Comparison of ENCODE assay signal across 15 mouse cellular contexts in the genomic region with DNA sequence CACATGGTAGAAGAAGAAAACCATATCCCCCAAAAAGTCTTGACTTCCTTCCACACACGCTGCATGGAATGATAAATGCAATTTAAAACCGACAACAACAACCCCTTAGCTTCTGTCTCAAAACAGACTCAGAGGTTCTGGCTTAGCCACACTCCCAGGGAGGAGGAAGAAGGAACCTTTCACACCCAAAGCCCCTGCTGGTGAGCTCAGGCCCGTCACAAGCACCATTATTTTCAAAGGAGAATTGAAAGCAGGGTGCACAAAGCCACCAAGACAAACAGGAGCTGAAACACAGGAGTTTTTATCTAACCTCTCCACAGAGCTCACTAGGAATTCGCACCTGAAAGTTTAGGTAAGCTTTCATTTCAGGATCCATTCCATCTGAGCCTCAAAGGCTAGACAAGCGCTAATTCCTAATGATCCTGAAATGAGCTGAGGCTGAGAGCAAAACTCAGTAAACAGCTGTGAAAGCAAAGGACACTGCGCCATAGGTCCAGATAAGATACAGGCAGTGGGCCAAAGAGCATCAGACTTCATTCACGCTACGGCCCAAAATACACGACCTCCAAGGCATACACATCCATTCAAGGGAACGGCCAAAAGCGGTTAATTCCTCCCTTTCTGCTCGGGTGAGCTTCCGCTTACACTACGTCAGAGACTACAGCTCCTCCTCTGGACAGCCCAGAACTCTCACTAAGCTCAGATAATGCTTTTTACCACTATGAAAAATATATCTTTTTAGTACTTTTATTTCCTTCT. TPM values are rescaled to one million over a fixed set of nuclear protein-coding genes. Genes with fewer than 3 reads are reported as not detected.
DNase-seq lines count a peak whose midpoint lies in the region; ATAC-seq and TF ChIP-seq lines count a peak whose summit lies in the region.
"Had no signal": no experiment of that assay in that cellular context is flagged by ENCODE, and none has a peak within 500 bp of the region (broad histone marks: within the 10 kb centered on the region; RNA-seq: fewer than 3 reads in every experiment).

No protein-coding gene starts in this region.

- no peaks in the 10 kb centered on the region for H3K9me3 ChIP-seq in forebrain, embryonic 12.5 days
- H3K9me3 ChIP-seq in forebrain, embryonic 14.5 days (replicated peaks; ENCODE audit: control insufficient read depth, low read length): no peaks in the 10 kb centered on the region
- no peaks in the 10 kb centered on the region; the same call in 1 of the 2 replicates for H3K9me3 ChIP-seq in lung, embryonic 14.5 days (ENCODE audit: low read depth, low read length)
- H3K9me3 ChIP-seq in liver, embryonic 16.5 days (replicated peaks; ENCODE audit: control insufficient read depth, low read length): no peaks in the 10 kb centered on the region
- H3K9me3 ChIP-seq: embryonic facial prominence, embryonic 12.5 days; forebrain, embryonic 15.5 days had no signal

- H3K27me3 ChIP-seq in forebrain, embryonic 12.5 days: no peaks in the 10 kb centered on the region
- no peaks in the 10 kb centered on the region for H3K27me3 ChIP-seq in forebrain, embryonic 14.5 days (replicated peaks; ENCODE audit: control insufficient read depth, insufficient read depth, low read length)
- H3K27me3 ChIP-seq in lung, embryonic 14.5 days (ENCODE audit: insufficient read depth, low read length): no peaks in the 10 kb centered on the region
- H3K27me3 ChIP-seq in liver, embryonic 16.5 days (ENCODE audit: control insufficient read depth, insufficient read depth, low read depth, low read length): no peaks in the 10 kb centered on the region
- H3K27me3 ChIP-seq: embryonic facial prominence, embryonic 12.5 days; forebrain, embryonic 15.5 days had no signal

- peaks cover 5% of the 10 kb centered on the region; the same call in 1 of the 2 replicates for H3K4me1 ChIP-seq in forebrain, embryonic 12.5 days
- H3K4me1 ChIP-seq in forebrain, embryonic 14.5 days (ENCODE audit: control insufficient read depth, insufficient read depth, low read length): no peaks in the 10 kb centered on the region
- H3K4me1 ChIP-seq in lung, embryonic 14.5 days (ENCODE audit: insufficient read depth): no peaks in the 10 kb centered on the region
- H3K4me1 ChIP-seq in lung, adult 2 months (ENCODE audit: control insufficient read depth, insufficient read depth, low read length): no peaks in the 10 kb centered on the region
- H3K4me1 ChIP-seq in liver, embryonic 16.5 days (ENCODE audit: control insufficient read depth, low read depth, low read length): peaks cover 11% of the 10 kb centered on the region
- H3K4me1 ChIP-seq: embryonic facial prominence, embryonic 12.5 days; forebrain, embryonic 15.5 days had no signal

- no peak for TF ChIP-seq POLR2A in lung, adult 2 months (IDR thresholded peaks at IDR 0.05; ENCODE audit: borderline replicate concordance, extremely low read depth, low read depth, low read length)

- H3K4me3 ChIP-seq in forebrain, embryonic 12.5 days (replicated peaks): no peak overlapping the region
- no peak overlapping the region for H3K4me3 ChIP-seq in forebrain, embryonic 14.5 days (ENCODE audit: low read depth, low read length)
- H3K4me3 ChIP-seq in lung, embryonic 14.5 days (ENCODE audit: low read depth, low read length): no peak overlapping the region
- no peak overlapping the region for H3K4me3 ChIP-seq in lung, adult 2 months (replicated peaks; ENCODE audit: extremely low read depth, low read depth, low read length)
- H3K4me3 ChIP-seq in liver, embryonic 16.5 days (ENCODE audit: low read depth, low read length): no peak overlapping the region
- H3K4me3 ChIP-seq: embryonic facial prominence, embryonic 12.5 days; forebrain, embryonic 15.5 days had no signal

- no peak for ATAC-seq in forebrain, embryonic 12.5 days (ENCODE audit: low FRiP score)
- ATAC-seq in forebrain, embryonic 14.5 days: no peak
- peak; percentile 65; the same call in 1 of the 2 replicates for ATAC-seq in lung, embryonic 14.5 days (ENCODE audit: insufficient read depth)
- ATAC-seq in erythroid progenitor cell, adult 5-6 weeks (replicated peaks; ENCODE audit: low FRiP score, poor library complexity, severe bottlenecking): 0 out of 2 replicates have a peak, but pooled peaks have one; percentile 17
- ATAC-seq in liver, embryonic 16.5 days (ENCODE audit: low read depth): peak; percentile 49
- ATAC-seq: forebrain, embryonic 15.5 days had no signal

- TF ChIP-seq CTCF in lung, embryonic 14.5 days (IDR thresholded peaks at IDR 0.05; ENCODE audit: low read depth): peak; percentile 12; the same call in 1 of the 2 replicates
- TF ChIP-seq CTCF in lung, adult 2 months (IDR thresholded peaks at IDR 0.05; ENCODE audit: insufficient read depth, low read length): no peak

- H3K27ac ChIP-seq in forebrain, embryonic 12.5 days: 0 out of 2 replicates have a peak overlapping the region, but pooled peaks have one; percentile 25
- H3K27ac ChIP-seq in forebrain, embryonic 14.5 days (ENCODE audit: low read depth, low read length): no peak overlapping the region
- peak overlapping the region; percentile 27; the same call in 1 of the 2 replicates for H3K27ac ChIP-seq in lung, embryonic 14.5 days (ENCODE audit: low read depth)
- H3K27ac ChIP-seq in liver, embryonic 16.5 days (ENCODE audit: low read length): no peak overlapping the region
- H3K27ac ChIP-seq: embryonic facial prominence, embryonic 12.5 days; forebrain, embryonic 15.5 days; liver, embryonic 14.5 days had no signal

- peaks cover 34% of the 10 kb centered on the region for H3K36me3 ChIP-seq in forebrain, embryonic 12.5 days (replicated peaks)
- peaks cover 27% of the 10 kb centered on the region for H3K36me3 ChIP-seq in forebrain, embryonic 14.5 days (ENCODE audit: control insufficient read depth, insufficient read depth, low read length)
- peaks cover 55% of the 10 kb centered on the region for H3K36me3 ChIP-seq in lung, embryonic 14.5 days (ENCODE audit: insufficient read depth)
- H3K36me3 ChIP-seq in liver, embryonic 16.5 days (ENCODE audit: control insufficient read depth, insufficient read depth): peaks cover 8% of the 10 kb centered on the region

- H3K4me2 ChIP-seq in forebrain, embryonic 12.5 days: no peak overlapping the region
- no peak overlapping the region for H3K4me2 ChIP-seq in forebrain, embryonic 14.5 days (ENCODE audit: low read length)
- H3K4me2 ChIP-seq in lung, embryonic 14.5 days: no peak overlapping the region
- H3K4me2 ChIP-seq in liver, embryonic 16.5 days (ENCODE audit: low read depth, low read length): no peak overlapping the region
- H3K4me2 ChIP-seq: embryonic facial prominence, embryonic 12.5 days; forebrain, embryonic 15.5 days had no signal

- H3K9ac ChIP-seq in forebrain, embryonic 12.5 days: no peak overlapping the region
- no peak overlapping the region for H3K9ac ChIP-seq in forebrain, embryonic 14.5 days (ENCODE audit: low read length)
- H3K9ac ChIP-seq in lung, embryonic 14.5 days: no peak overlapping the region
- no peak overlapping the region for H3K9ac ChIP-seq in liver, embryonic 16.5 days (ENCODE audit: low read depth, low read length)
- H3K9ac ChIP-seq: embryonic facial prominence, embryonic 12.5 days; forebrain, embryonic 15.5 days; liver, embryonic 14.5 days had no signal

- WGBS in forebrain, embryonic 12.5 days: 61% methylated on average over 14 of the region's 14 CpGs
- WGBS in forebrain, embryonic 14.5 days: 52% methylated on average over 14 of the region's 14 CpGs
- WGBS in lung, embryonic 14.5 days: 57% methylated on average over 14 of the region's 14 CpGs
- 65% methylated on average over 14 of the region's 14 CpGs for WGBS in lung, adult 2 months
- 59% methylated on average over 14 of the region's 14 CpGs for WGBS in liver, embryonic 16.5 days (ENCODE audit: insufficient replicate concordance)

- DNase-seq in forebrain, embryonic 14.5 days (ENCODE audit: low spot score): no peak
- peak; percentile 75 for DNase-seq in lung, embryonic 14.5 days
- DNase-seq in lung, adult 2 months: no peak
- DNase-seq in embryo, embryonic 9.5 days (ENCODE audit: extremely low spot score): no peak
- no peak for DNase-seq in B cell, adult 2 months
- DNase-seq: cerebellum, adult 9-10 months; kidney, postnatal 14 days; midbrain, embryonic 14.5 days; right cerebral cortex, postnatal 25 days had no signal

RNA-seq across cellular contexts. Expression of a gene that starts 7.6 kb away (rescaled TPM):
- 43.8 and 47.0 TPM in 2 replicates for polyA plus RNA-seq in forebrain, embryonic 12.5 days (2016; fragmentation: Nextera tagmentation; extraction: Ambion mirVana)
- polyA plus RNA-seq in forebrain, embryonic 14.5 days (2014; fragmentation: Nextera tagmentation; extraction: Ambion mirVana): 48.9 and 51.8 TPM in 2 replicates
- polyA plus RNA-seq in lung, embryonic 14.5 days (2014; fragmentation: Nextera tagmentation; extraction: Ambion mirVana): 58.0 and 60.9 TPM in 2 replicates
- 8.9 and 15.6 TPM in 2 replicates for polyA plus RNA-seq in lung, adult 2 months (2012; rRNA removed)
- total RNA-seq in erythroid progenitor cell, adult 5-6 weeks (2015; ENCODE audit: low replicate concordance): 32.7 and 39.3 TPM in 2 replicates
- 29.7 and 40.6 TPM in 2 replicates for total RNA-seq in erythroid progenitor cell, adult 5-6 weeks (2017; ENCODE audit: low replicate concordance)
- polyA plus RNA-seq in liver, embryonic 16.5 days (2015; fragmentation: Nextera tagmentation; extraction: Ambion mirVana): 19.0 and 21.2 TPM in 2 replicates

RNA-seq across cellular contexts. Expression of a gene that starts 38.8 kb away (rescaled TPM):
- polyA plus RNA-seq in forebrain, embryonic 12.5 days (2016; fragmentation: Nextera tagmentation; extraction: Ambion mirVana): 248 and 263 TPM in 2 replicates
- 295 and 320 TPM in 2 replicates for polyA plus RNA-seq in forebrain, embryonic 14.5 days (2014; fragmentation: Nextera tagmentation; extraction: Ambion mirVana)
- polyA plus RNA-seq in lung, embryonic 14.5 days (2014; fragmentation: Nextera tagmentation; extraction: Ambion mirVana): 274 and 275 TPM in 2 replicates
- polyA plus RNA-seq in lung, adult 2 months (2012; rRNA removed): 20.9 and 29.3 TPM in 2 replicates
- total RNA-seq in erythroid progenitor cell, adult 5-6 weeks (2015; ENCODE audit: low replicate concordance): 15.1 and 28.5 TPM in 2 replicates
- 12.1 and 19.9 TPM in 2 replicates for total RNA-seq in erythroid progenitor cell, adult 5-6 weeks (2017; ENCODE audit: low replicate concordance)
- 178 and 180 TPM in 2 replicates for polyA plus RNA-seq in liver, embryonic 16.5 days (2015; fragmentation: Nextera tagmentation; extraction: Ambion mirVana)

RNA-seq across cellular contexts. Expression of a gene that starts 44.3 kb away (rescaled TPM):
- 353 and 402 TPM in 2 replicates for polyA plus RNA-seq in forebrain, embryonic 12.5 days (2016; fragmentation: Nextera tagmentation; extraction: Ambion mirVana)
- 448 and 459 TPM in 2 replicates for polyA plus RNA-seq in forebrain, embryonic 14.5 days (2014; fragmentation: Nextera tagmentation; extraction: Ambion mirVana)
- 405 and 425 TPM in 2 replicates for polyA plus RNA-seq in lung, embryonic 14.5 days (2014; fragmentation: Nextera tagmentation; extraction: Ambion mirVana)
- 5.1 and 23.2 TPM in 2 replicates for polyA plus RNA-seq in lung, adult 2 months (2012; rRNA removed)
- total RNA-seq in erythroid progenitor cell, adult 5-6 weeks (2015; ENCODE audit: low replicate concordance): 129 and 176 TPM in 2 replicates
- total RNA-seq in erythroid progenitor cell, adult 5-6 weeks (2017; ENCODE audit: low replicate concordance): 97.2 and 160 TPM in 2 replicates
- 133 and 145 TPM in 2 replicates for polyA plus RNA-seq in liver, embryonic 16.5 days (2015; fragmentation: Nextera tagmentation; extraction: Ambion mirVana)

Comparison
In these comparisons a context has a peak if more than half of its experiments do, and no peak if none do; other contexts are left out.
1. H3K27ac ChIP-seq: peak in forebrain, embryonic 12.5 days (single experiment) and lung, embryonic 14.5 days (single experiment); none in forebrain, embryonic 14.5 days (single experiment) and liver, embryonic 16.5 days (single experiment).
2. ATAC-seq: peak in lung, embryonic 14.5 days (single experiment), erythroid progenitor cell, adult 5-6 weeks (single experiment) and liver, embryonic 16.5 days (single experiment); none in forebrain, embryonic 12.5 days (single experiment) and forebrain, embryonic 14.5 days (single experiment).